Mouse (Mus musculus): ENCODE results near the gene Cntd1.

The Cntd1 gene

GRCm38 (mm10) chr11:101278223-101279192 is at the start of gene Cntd1, which contains the start of gene Coa3:
Cntd1 (plus strand) TSS chr11:101279012.
Coa3 (minus strand) TSS chr11:101279114.
- in situ Hi-C loops (cut with MseI, MboI) = no loop called here

GRCm38 (mm10) chr11:101229361-101229900 is 49.4 kb upstream of the Cntd1 start:
- in situ Hi-C loops (cut with MseI, MboI) = no loop called here

- in situ Hi-C loops (cut with MseI, MboI) = no loop called here
Observed at GRCm38 (mm10) chr11:101230061-101230511, 48.7 kb upstream of the Cntd1 start.

- in situ Hi-C loops (cut with MseI, MboI) = no loop called here
Observed at GRCm38 (mm10) chr11:101230526-101230925, 48.3 kb upstream of the Cntd1 start.

GRCm38 (mm10) chr11:101230991-101231871 is 47.6 kb upstream of the Cntd1 start:
- in situ Hi-C loops (cut with MseI, MboI) = no loop called here

GRCm38 (mm10) chr11:101232010-101232839 is 46.6 kb upstream of the Cntd1 start:
- in situ Hi-C loops (cut with MseI, MboI) = no loop called here

GRCm38 (mm10) chr11:101233240-101233639 is 45.6 kb upstream of the Cntd1 start:
- in situ Hi-C loops (cut with MseI, MboI) = no loop called here

GRCm38 (mm10) chr11:101234124-101234523 is 44.7 kb upstream of the Cntd1 start:
- in situ Hi-C loops (cut with MseI, MboI) = no loop called here

GRCm38 (mm10) chr11:101235429-101235828 is 43.4 kb upstream of the Cntd1 start:
- in situ Hi-C loops (cut with MseI, MboI) = no loop called here

- in situ Hi-C loops (cut with MseI, MboI) = no loop called here
Observed at GRCm38 (mm10) chr11:101236782-101237181, 42.0 kb upstream of the Cntd1 start.

GRCm38 (mm10) chr11:101238071-101238647 is 40.7 kb upstream of the Cntd1 start:
- in situ Hi-C loops (cut with MseI, MboI) = no loop called here

- in situ Hi-C loops (cut with MseI, MboI) = loop anchor here (5.0 kb wide), 1 partner anchor 33 kb away; no protein-coding TSS in a partner anchor
Observed at GRCm38 (mm10) chr11:101245071-101245470, 33.7 kb upstream of the Cntd1 start.

GRCm38 (mm10) chr11:101245855-101246701 is 32.7 kb upstream of the Cntd1 start, which contains the start of gene Ramp2:
Ramp2 (plus strand) TSS chr11:101246028.
- in situ Hi-C loops (cut with MseI, MboI) = loop anchor here (5.0 kb wide), 1 partner anchor 34 kb away; no protein-coding TSS in a partner anchor

- in situ Hi-C loops (cut with MseI, MboI) = loop anchor here (5.0 kb wide), 1 partner anchor 34 kb away; no protein-coding TSS in a partner anchor
Observed at GRCm38 (mm10) chr11:101246702-101247012, 32.2 kb upstream of the Cntd1 start.

- in situ Hi-C loops (cut with MseI, MboI) = loop anchor here (5.0 kb wide), 1 partner anchor 35 kb away; no protein-coding TSS in a partner anchor
Observed at GRCm38 (mm10) chr11:101247521-101248030, 31.2 kb upstream of the Cntd1 start.

- in situ Hi-C loops (cut with MseI, MboI) = loop anchor here (5.0 kb wide), 1 partner anchor 36 kb away; no protein-coding TSS in a partner anchor
Observed at GRCm38 (mm10) chr11:101248258-101248994, 30.4 kb upstream of the Cntd1 start.

GRCm38 (mm10) chr11:101251031-101251430 is 27.8 kb upstream of the Cntd1 start:
- in situ Hi-C loops (cut with MseI, MboI) = no loop called here

- in situ Hi-C loops (cut with MseI, MboI) = no loop called here
Observed at GRCm38 (mm10) chr11:101252941-101253340, 25.9 kb upstream of the Cntd1 start.
